Mouse (Mus musculus) forebrain, postnatal 0 days (tissue): ENCODE measurements around the gene Ddx20. TPM values are rescaled to one million over a fixed set of nuclear protein-coding genes. Genes with fewer than 3 reads are reported as not detected.

ENCODE experiments used
- ATAC-seq: fragments of 200-750 bp; cut with Nextera tagmentation; 2 replicates; pipeline ENCODE4 v1.8.0; 2017; ENCODE audit warnings: mild to moderate bottlenecking, moderate library complexity
- DNase-seq: peaks from one replicate; pipeline ENCODE4 v3.0.0-alpha.2; 2015
- H3K27ac ChIP-seq: fragments of 300-500 bp; sonication (generic); 2 replicates; pipeline ENCODE4 v1.5.1; 2014; ENCODE audit warnings: low read depth, mild to moderate bottlenecking, antibody characterized with exemption, low read length, moderate library complexity, mixed read lengths
- H3K27me3 ChIP-seq: fragments of 300-500 bp; sonication (generic); 2 replicates; pipeline ENCODE4 v1.6.1; 2014; ENCODE audit warnings: mild to moderate bottlenecking, low read length, mixed read lengths; ENCODE audit not compliant: insufficient read depth
- H3K36me3 ChIP-seq: fragments of 300-500 bp; sonication (generic); 2 replicates; pipeline ENCODE4 v1.6.1; 2014; ENCODE audit warnings: mild to moderate bottlenecking, moderate library complexity; ENCODE audit not compliant: insufficient read depth
- H3K4me1 ChIP-seq: fragments of 300-500 bp; sonication (generic); 2 replicates; pipeline ENCODE4 v1.6.1; 2014; ENCODE audit warnings: antibody characterized with exemption; ENCODE audit not compliant: insufficient read depth
- H3K4me2 ChIP-seq: fragments of 300-500 bp; sonication (generic); 2 replicates; pipeline ENCODE4 v1.6.1; 2014; ENCODE audit warnings: low read depth, mild to moderate bottlenecking, moderate library complexity
- H3K4me3 ChIP-seq: fragments of 300-500 bp; sonication (generic); 2 replicates; pipeline ENCODE4 v1.5.1; 2014; ENCODE audit warnings: low read depth, low read length, mixed read lengths
- H3K9ac ChIP-seq: fragments of 300-500 bp; sonication (generic); 2 replicates; pipeline ENCODE4 v1.6.1; 2014; ENCODE audit warnings: mild to moderate bottlenecking
- H3K9me3 ChIP-seq: fragments of 300-500 bp; sonication (generic); 2 replicates; pipeline ENCODE4 v1.6.1; 2016; ENCODE audit warnings: low read length
- CTCF ChIP-seq: sonication (generic); IDR thresholded peaks from 2 replicates; pipeline ENCODE4 v1.5.1; 2016; ENCODE audit warnings: antibody characterized with exemption, control low read depth, low read depth
- WGBS: fragments of 180-500 bp; shearing (Covaris S2); extraction: QIAGEN DNeasy Blood & Tissue Kit; methylation state at CpG from one replicate; pipeline ENCODE4 v1.1.7; 2014; 5-methylcytosine and 5-hydroxymethylcytosine counted together
- polyA plus RNA-seq: library from polyadenylated mRNA; unstranded; fragments of >200 nt; fragmentation: Nextera tagmentation; extraction: Ambion mirVana; gene quantifications from 2 replicates; pipeline ENCODE4 v1.2.1, GENCODE M21; 2015
- total RNA-seq: library from RNA; depleted of rRNA; stranded (reverse); fragments of >200 nt; gene quantifications from 2 replicates; pipeline ENCODE4 v1.2.3, GENCODE M21; 2014

Ddx20 gene
- total and polyA plus RNA-seq, 2 experiments from 2014 or later, result 18.1 to 24.2 TPM

DNA sequence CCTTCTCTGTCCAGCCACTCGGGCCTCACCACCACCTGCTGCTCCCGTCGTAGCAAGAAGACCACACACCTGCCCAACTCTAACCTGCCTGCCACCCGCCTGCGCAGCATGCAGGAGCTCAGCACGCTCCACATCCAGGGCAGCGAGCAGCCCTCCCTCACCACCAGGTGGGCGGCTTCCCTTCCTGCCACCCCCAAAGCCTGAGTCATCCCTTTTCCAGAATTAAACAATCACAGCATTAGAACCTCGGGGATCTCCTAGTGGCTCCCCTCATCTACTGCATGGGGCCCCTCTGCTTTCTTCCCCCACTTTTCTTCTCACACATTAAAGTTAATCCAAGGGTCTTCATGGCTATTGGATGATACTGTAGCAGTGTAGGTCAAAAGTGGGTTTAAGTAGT lies 19.2 kb downstream of the Ddx20 start:
- Histone ChIP-seq H3K36me3 (peaks cover 12% of the 10 kb centered on the region), H3K27me3 (no peaks in the 10 kb centered on the region), H3K9ac (no peak overlapping the region), H3K4me3 (no peak overlapping the region), H3K27ac (no peak overlapping the region), H3K4me2 (no peak overlapping the region), H3K4me1 (no peaks in the 10 kb centered on the region), H3K9me3 (no peaks in the 10 kb centered on the region)
- no peak for ATAC-seq
- DNase-seq, result no peak
- TF ChIP-seq CTCF, result no peak
- 46% methylated on average over 9 of the region's 9 CpGs for WGBS

DNA sequence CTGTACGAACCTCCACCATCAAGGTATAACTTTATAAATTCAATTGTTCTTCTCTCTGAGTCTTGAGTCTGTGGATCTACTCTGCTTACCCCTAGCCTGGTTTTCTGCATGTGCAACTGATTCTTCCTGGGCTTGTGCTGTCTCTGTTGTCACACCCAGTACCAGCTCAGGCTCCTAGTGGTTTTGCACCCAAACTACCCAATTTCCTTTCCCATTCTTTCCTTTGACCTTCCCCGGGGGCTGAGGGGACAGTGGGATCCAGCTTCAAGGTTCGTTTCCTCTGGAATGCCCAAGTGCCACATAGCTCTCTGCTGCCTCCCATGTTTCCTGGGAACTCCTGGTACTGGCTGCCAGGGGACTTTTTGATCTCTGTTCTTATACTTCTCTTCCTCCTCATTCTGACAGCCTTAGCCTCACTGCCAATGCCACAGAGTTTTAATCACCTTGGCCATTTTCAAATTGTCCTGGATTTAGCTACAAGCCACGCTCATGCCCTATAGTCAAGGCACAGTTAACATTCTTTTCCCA lies 20.3 kb downstream of the Ddx20 start:
- Histone ChIP-seq H3K36me3 (peaks cover 12% of the 10 kb centered on the region), H3K27ac (no peak overlapping the region), H3K9me3 (no peaks in the 10 kb centered on the region), H3K9ac (no peak overlapping the region), H3K4me3 (no peak overlapping the region), H3K4me2 (no peak overlapping the region), H3K4me1 (no peaks in the 10 kb centered on the region), H3K27me3 (no peaks in the 10 kb centered on the region)
- DNase-seq (no peak), ATAC-seq (no peak)
- WGBS, result 64% methylated on average over 4 of the region's 4 CpGs
- no peak for TF ChIP-seq CTCF

DNA sequence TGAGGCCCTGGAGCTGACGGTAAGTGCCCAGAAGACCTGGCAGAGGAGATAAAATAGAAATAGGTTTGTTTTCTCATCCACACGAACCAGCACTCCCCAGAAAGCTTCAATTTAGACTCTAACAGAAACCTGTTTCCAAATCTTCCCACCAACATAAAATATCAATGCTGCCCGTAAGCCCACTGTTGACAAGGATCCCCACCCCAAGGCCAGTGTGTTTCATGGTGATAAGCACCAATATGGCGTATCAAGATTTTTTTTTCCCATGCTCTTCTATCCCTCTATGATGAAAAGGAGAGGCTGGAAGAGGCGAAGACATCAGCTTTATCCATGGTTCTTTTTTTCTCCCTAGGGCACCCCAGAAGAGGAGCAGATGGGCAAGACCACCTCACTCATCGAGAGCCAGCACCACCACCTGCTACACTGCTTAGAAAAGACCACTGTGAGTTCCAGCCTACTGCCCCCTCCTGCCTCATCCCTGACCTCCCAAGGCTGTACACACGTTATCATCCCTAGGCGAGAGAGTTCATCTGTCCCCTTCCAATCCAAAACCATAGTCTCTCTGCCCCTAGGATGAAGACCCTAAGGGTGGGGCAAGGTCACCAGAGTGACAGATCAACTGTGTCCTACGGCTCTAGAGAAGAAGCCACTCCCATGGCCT lies 22.1 kb downstream of the Ddx20 start:
- H3K9ac ChIP-seq, result no peak overlapping the region
- no peaks in the 10 kb centered on the region for H3K27me3 ChIP-seq
- peaks cover 12% of the 10 kb centered on the region for H3K36me3 ChIP-seq
- DNase-seq (no peak), ATAC-seq (no peak)
- WGBS, result 84% methylated on average over 9 of the region's 9 CpGs
- TF ChIP-seq CTCF, result no peak
- no peak overlapping the region for H3K27ac ChIP-seq
- H3K4me1 ChIP-seq, result no peaks in the 10 kb centered on the region
- H3K4me3 ChIP-seq, result no peak overlapping the region
- H3K9me3 ChIP-seq, result no peaks in the 10 kb centered on the region
- H3K4me2 ChIP-seq, result no peak overlapping the region

GRCm38 (mm10) chr3:105663043-105663442 lies 24.3 kb downstream of the Ddx20 start:
- H3K4me3 ChIP-seq, result no peak overlapping the region
- H3K4me1 ChIP-seq, result no peaks in the 10 kb centered on the region
- peak; percentile 15; the same call in 1 of the 2 replicates for TF ChIP-seq CTCF
- H3K9me3 ChIP-seq, result no peaks in the 10 kb centered on the region
- no peaks in the 10 kb centered on the region for H3K27me3 ChIP-seq
- no peak overlapping the region for H3K9ac ChIP-seq
- no peak overlapping the region for H3K4me2 ChIP-seq
- ATAC-seq, result no peak
- H3K36me3 ChIP-seq, result 0 out of 2 replicates have a peak, but pooled peaks cover 5% of the 10 kb centered on the region
- 78% methylated on average over 8 of the region's 8 CpGs for WGBS
- DNase-seq, result peak; percentile 4
- H3K27ac ChIP-seq, result no peak overlapping the region

- DNase-seq, result no peak
- H3K4me2 ChIP-seq, result no peak overlapping the region
- no peak overlapping the region for H3K4me3 ChIP-seq
- WGBS, result 71% methylated on average over 2 of the region's 2 CpGs
- H3K27me3 ChIP-seq, result no peaks in the 10 kb centered on the region
- H3K9ac ChIP-seq, result no peak overlapping the region
- no peak for ATAC-seq
- no peak overlapping the region for H3K27ac ChIP-seq
- 0 out of 2 replicates have a peak, but pooled peaks cover 5% of the 10 kb centered on the region for H3K36me3 ChIP-seq
- H3K9me3 ChIP-seq, result no peaks in the 10 kb centered on the region
- no peak for TF ChIP-seq CTCF
- no peaks in the 10 kb centered on the region for H3K4me1 ChIP-seq
Observed at GRCm38 (mm10) chr3:105660530-105660929, 26.8 kb downstream of the Ddx20 start.

GRCm38 (mm10) chr3:105655031-105655585 lies 32.3 kb downstream of the Ddx20 start:
- WGBS, result 96% methylated on average over 11 of the region's 11 CpGs
- H3K4me3 ChIP-seq, result no peak overlapping the region
- no peaks in the 10 kb centered on the region for H3K4me1 ChIP-seq
- no peak overlapping the region for H3K9ac ChIP-seq
- no peaks in the 10 kb centered on the region for H3K9me3 ChIP-seq
- H3K4me2 ChIP-seq, result no peak overlapping the region
- no peaks in the 10 kb centered on the region for H3K36me3 ChIP-seq
- no peak for TF ChIP-seq CTCF
- DNase-seq (no peak), ATAC-seq (no peak)
- H3K27ac ChIP-seq, result no peak overlapping the region
- H3K27me3 ChIP-seq, result no peaks in the 10 kb centered on the region
